Mouse (Mus musculus): ENCODE measurements at regions not wholly inside any gene's neighbourhood (a gene's known extent, or its start where the extent isn't known, plus 50 kb on each side); places are given as distances from the start of the nearest gene placed in this dataset.

DNA sequence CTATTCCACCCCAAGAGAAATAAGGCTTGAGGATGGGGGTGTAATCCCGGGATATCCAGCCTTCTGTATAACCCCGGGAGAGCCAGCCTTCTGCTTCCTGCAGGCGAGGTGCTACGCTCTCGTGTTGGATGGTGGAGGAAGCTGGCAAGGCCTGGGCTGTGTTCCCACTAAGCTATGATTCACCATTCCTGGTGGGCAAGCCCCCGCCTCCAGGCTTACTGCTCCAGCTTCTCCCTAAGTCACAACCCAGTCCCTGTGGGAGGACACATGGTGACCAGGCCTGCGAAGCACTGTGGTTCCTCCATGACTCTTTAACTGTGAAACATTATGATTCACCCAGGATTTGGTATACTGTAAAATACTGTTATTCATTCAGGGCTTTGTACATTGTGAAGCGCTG lies 63.7 kb upstream of the Otos start:
- in situ Hi-C loops (cut with MboI; ENCODE audit: low sequenced_read_pairs in 2 of 2, unreplicated experiment in 2 of 2): no loop called here
- H3K36me3 ChIP-seq (ENCODE audit: control insufficient read depth, insufficient read depth, low read length, poor library complexity, severe bottlenecking): no peaks in the 10 kb centered on the region
- H3K9me3 ChIP-seq (ENCODE audit: control insufficient read depth, insufficient read depth, low read depth, low read length): no peaks in the 10 kb centered on the region
- no peak overlapping the region for H3K27ac ChIP-seq (ENCODE audit: insufficient read depth, low read depth, low read length, poor library complexity, severe bottlenecking)
- no peak for TF ChIP-seq HCFC1 (IDR thresholded peaks at IDR 0.05; ENCODE audit: borderline replicate concordance, insufficient read depth, low read length)
- TF ChIP-seq CHD2 (IDR thresholded peaks at IDR 0.05; ENCODE audit: low read depth, low read length): no peak
- no peak for TF ChIP-seq MAFK (IDR thresholded peaks at IDR 0.05; ENCODE audit: insufficient read depth, low read depth, low read length)
- TF ChIP-seq ZNF384 (IDR thresholded peaks at IDR 0.05; ENCODE audit: low read depth, low read length): no peak
- TF ChIP-seq ZC3H11A (IDR thresholded peaks at IDR 0.05; ENCODE audit: borderline replicate concordance, low read depth, low read length): no peak
- no peak overlapping the region for H3K4me3 ChIP-seq (ENCODE audit: insufficient read depth in 1 of 2, low read depth in 1 of 2, low read length in 2 of 2, poor library complexity in 1 of 2, severe bottlenecking in 1 of 2)
- H3K4me1 ChIP-seq (ENCODE audit: control insufficient read depth in 2 of 2, insufficient read depth in 2 of 2, low read length in 2 of 2, poor library complexity in 1 of 2): peaks cover 0 to 6% of the 10 kb centered on the region in 2 experiments; a peak in 2 of 4 replicates
- no peak for DNase-seq (ENCODE audit: low read depth, low spot score)
- no peak overlapping the region for H3K9ac ChIP-seq (ENCODE audit: insufficient read depth, low read depth, low read length, poor library complexity, severe bottlenecking)

DNA sequence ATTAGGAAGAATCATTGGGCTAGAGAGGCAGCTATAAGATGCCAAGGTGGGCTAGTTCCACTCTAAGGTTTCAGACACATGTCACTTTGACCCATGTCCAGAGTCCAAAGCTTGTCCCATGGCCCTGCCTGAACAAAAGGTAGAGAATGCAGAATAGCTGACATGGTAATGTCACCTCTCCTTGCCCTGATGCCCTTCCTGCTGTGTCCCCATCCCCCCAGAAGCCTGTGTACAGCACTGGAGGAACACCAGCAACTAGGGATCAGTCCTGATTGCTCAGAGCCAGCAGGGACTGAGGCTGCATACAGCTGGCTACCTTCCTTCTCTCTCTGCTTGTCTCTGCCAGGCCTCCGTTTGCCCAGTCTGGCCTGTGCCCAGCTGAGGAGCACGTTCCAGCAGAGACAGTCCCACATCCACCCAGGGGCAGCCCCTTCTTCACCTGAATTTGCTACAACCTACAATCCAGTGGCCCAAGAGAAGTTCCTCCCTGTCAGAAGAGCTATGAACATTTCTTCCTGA lies 61.7 kb upstream of the Otos start:
- H3K9me3 ChIP-seq (ENCODE audit: control insufficient read depth, insufficient read depth, low read depth, low read length): no peaks in the 10 kb centered on the region
- H3K9ac ChIP-seq (ENCODE audit: insufficient read depth, low read depth, low read length, poor library complexity, severe bottlenecking): no peak overlapping the region
- H3K27ac ChIP-seq (ENCODE audit: insufficient read depth, low read depth, low read length, poor library complexity, severe bottlenecking): no peak overlapping the region
- H3K4me3 ChIP-seq (ENCODE audit: insufficient read depth in 1 of 2, low read depth in 1 of 2, low read length in 2 of 2, poor library complexity in 1 of 2, severe bottlenecking in 1 of 2): no peak overlapping the region
- in situ Hi-C loops (cut with MboI; ENCODE audit: low sequenced_read_pairs in 2 of 2, unreplicated experiment in 2 of 2): no loop called here
- no peak for TF ChIP-seq CHD2 (IDR thresholded peaks at IDR 0.05; ENCODE audit: low read depth, low read length)
- TF ChIP-seq HCFC1 (IDR thresholded peaks at IDR 0.05; ENCODE audit: borderline replicate concordance, insufficient read depth, low read length): no peak
- no peak for TF ChIP-seq ZNF384 (IDR thresholded peaks at IDR 0.05; ENCODE audit: low read depth, low read length)
- TF ChIP-seq MAFK (IDR thresholded peaks at IDR 0.05; ENCODE audit: insufficient read depth, low read depth, low read length): no peak
- no peak for TF ChIP-seq ZC3H11A (IDR thresholded peaks at IDR 0.05; ENCODE audit: borderline replicate concordance, low read depth, low read length)
- no peaks in the 10 kb centered on the region for H3K36me3 ChIP-seq (ENCODE audit: control insufficient read depth, insufficient read depth, low read length, poor library complexity, severe bottlenecking)
- H3K4me1 ChIP-seq (ENCODE audit: control insufficient read depth in 2 of 2, insufficient read depth in 2 of 2, low read length in 2 of 2, poor library complexity in 1 of 2): peaks cover 0 to 8% of the 10 kb centered on the region in 2 experiments; a peak in 2 of 4 replicates
- DNase-seq (ENCODE audit: low read depth, low spot score): no peak

DNA sequence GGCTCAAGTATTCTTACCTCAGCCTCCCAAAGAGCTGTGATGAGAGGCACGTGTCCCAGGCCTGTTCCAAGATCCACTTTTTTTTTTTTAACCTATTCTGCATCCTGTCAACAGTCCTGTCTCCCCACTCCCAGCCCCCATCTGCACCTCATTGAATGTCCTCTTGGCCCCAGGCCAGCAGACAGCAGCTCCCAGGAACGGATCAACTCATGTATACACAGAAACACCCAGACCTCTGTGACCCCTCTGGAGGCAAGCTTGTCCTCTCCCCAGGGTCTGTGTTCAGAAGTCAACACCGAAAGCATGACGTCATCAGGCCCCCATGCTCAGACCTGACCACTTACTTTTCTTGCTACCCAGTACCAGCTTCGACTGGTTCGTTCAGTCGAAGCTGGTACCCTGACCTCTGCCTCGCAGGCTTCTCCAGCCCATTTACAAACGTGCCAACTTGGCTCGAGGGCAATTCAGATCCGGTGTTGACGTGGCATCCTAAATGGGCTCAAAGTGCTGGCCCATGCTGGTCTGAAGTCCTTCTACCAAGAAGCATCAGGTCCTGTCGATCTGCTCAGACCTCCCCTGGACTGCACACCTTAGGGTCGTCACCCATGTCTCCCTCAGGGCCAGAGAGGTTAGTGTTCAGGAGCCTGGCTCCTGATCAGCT lies 60.7 kb upstream of the Otos start:
- no peak for TF ChIP-seq ZC3H11A (IDR thresholded peaks at IDR 0.05; ENCODE audit: borderline replicate concordance, low read depth, low read length)
- no peak for TF ChIP-seq MAFK (IDR thresholded peaks at IDR 0.05; ENCODE audit: insufficient read depth, low read depth, low read length)
- no peak for TF ChIP-seq HCFC1 (IDR thresholded peaks at IDR 0.05; ENCODE audit: borderline replicate concordance, insufficient read depth, low read length)
- no peak for TF ChIP-seq ZNF384 (IDR thresholded peaks at IDR 0.05; ENCODE audit: low read depth, low read length)
- no peak for TF ChIP-seq CHD2 (IDR thresholded peaks at IDR 0.05; ENCODE audit: low read depth, low read length)
- in situ Hi-C loops (cut with MboI; ENCODE audit: low sequenced_read_pairs in 2 of 2, unreplicated experiment in 2 of 2): no loop called here
- no peak overlapping the region for H3K9ac ChIP-seq (ENCODE audit: insufficient read depth, low read depth, low read length, poor library complexity, severe bottlenecking)
- peaks cover 0 to 8% of the 10 kb centered on the region in 2 experiments; a peak in 2 of 4 replicates for H3K4me1 ChIP-seq (ENCODE audit: control insufficient read depth in 2 of 2, insufficient read depth in 2 of 2, low read length in 2 of 2, poor library complexity in 1 of 2)
- H3K9me3 ChIP-seq (ENCODE audit: control insufficient read depth, insufficient read depth, low read depth, low read length): no peaks in the 10 kb centered on the region
- DNase-seq (ENCODE audit: low read depth, low spot score): no peak
- H3K27ac ChIP-seq (ENCODE audit: insufficient read depth, low read depth, low read length, poor library complexity, severe bottlenecking): no peak overlapping the region; the same call in 1 of the 2 replicates
- no peaks in the 10 kb centered on the region for H3K36me3 ChIP-seq (ENCODE audit: control insufficient read depth, insufficient read depth, low read length, poor library complexity, severe bottlenecking)
- no peak overlapping the region for H3K4me3 ChIP-seq (ENCODE audit: insufficient read depth in 1 of 2, low read depth in 1 of 2, low read length in 2 of 2, poor library complexity in 1 of 2, severe bottlenecking in 1 of 2)

DNA sequence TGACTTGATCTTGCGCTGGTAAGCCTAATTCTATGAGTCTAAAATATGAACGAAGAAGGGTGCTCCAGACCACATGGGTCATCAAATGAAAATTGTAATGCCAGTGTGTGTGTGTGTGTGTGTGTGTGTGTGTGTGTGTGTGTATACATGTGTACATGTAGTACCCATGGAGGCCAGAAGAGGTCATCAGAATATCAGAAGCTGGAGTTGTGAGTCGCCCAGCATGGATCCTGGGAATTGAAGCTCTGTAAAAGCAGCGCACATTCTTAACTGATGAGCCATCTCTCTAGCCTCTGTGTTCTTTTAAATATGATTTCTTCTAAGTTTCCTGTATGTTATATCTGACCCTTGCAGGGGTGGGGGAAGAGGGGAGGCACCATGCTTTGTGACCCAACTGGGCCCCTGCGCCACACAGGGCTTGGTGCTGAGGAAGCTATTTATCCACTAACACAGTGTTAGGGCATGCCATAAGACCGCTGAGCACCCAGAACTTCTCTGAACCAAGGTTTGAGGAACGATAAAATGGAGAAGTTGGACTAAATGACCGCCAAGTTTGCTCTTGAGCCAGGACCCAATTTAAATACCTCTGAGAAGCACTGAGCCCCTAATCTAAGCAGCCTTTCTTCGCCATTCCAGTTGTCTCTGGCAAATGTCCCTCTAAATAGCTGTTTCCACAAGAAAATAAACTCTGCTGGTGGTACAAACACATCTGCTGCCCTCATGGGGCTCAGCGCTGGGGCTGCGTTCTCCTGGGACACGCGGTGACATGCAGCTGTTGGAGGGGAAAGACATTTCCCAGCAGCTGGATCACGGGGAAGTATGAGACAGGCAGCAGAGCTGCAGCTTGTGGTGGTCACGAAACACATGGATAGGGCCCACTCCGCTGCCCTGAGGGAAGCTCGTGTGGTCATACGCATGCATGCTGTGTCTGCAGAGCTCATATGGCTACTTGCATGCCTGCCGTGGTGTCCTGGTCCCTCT lies 59.6 kb upstream of the Otos start:
- Histone ChIP-seq H3K4me1 (ENCODE audit: control insufficient read depth in 2 of 2, insufficient read depth in 2 of 2, low read length in 2 of 2, poor library complexity in 1 of 2) (peaks cover 0 to 8% of the 10 kb centered on the region in 2 experiments; a peak in 2 of 4 replicates), H3K27ac (ENCODE audit: insufficient read depth, low read depth, low read length, poor library complexity, severe bottlenecking) (no peak overlapping the region), H3K9ac (ENCODE audit: insufficient read depth, low read depth, low read length, poor library complexity, severe bottlenecking) (no peak overlapping the region), H3K4me3 (ENCODE audit: insufficient read depth in 1 of 2, low read depth in 1 of 2, low read length in 2 of 2, poor library complexity in 1 of 2, severe bottlenecking in 1 of 2) (no peak overlapping the region), H3K36me3 (ENCODE audit: control insufficient read depth, insufficient read depth, low read length, poor library complexity, severe bottlenecking) (no peaks in the 10 kb centered on the region), H3K9me3 (ENCODE audit: control insufficient read depth, insufficient read depth, low read depth, low read length) (no peaks in the 10 kb centered on the region)
- peak; percentile 56 for DNase-seq (ENCODE audit: low read depth, low spot score)
- TF ChIP-seq ZC3H11A (IDR thresholded peaks at IDR 0.05; ENCODE audit: borderline replicate concordance, low read depth, low read length) (peak; percentile 40; the same call in 1 of the 2 replicates), HCFC1 (IDR thresholded peaks at IDR 0.05; ENCODE audit: borderline replicate concordance, insufficient read depth, low read length) (no peak), ZNF384 (IDR thresholded peaks at IDR 0.05; ENCODE audit: low read depth, low read length) (no peak)
- in situ Hi-C loops (cut with MboI; ENCODE audit: low sequenced_read_pairs in 2 of 2, unreplicated experiment in 2 of 2): no loop called here

All from ES-E14 (cell line).